Mouse (Mus musculus) fat pad, adult 2 months (tissue): Measurements from ENCODE around the gene Fgfr2.

ENCODE experiments used
- DNase-seq: peaks from one replicate; pipeline ENCODE4 v3.0.0-alpha.2; 2011; ENCODE audit warnings: low read depth, low spot score; ENCODE audit errors: extremely low read depth

The Fgfr2 gene

DNA sequence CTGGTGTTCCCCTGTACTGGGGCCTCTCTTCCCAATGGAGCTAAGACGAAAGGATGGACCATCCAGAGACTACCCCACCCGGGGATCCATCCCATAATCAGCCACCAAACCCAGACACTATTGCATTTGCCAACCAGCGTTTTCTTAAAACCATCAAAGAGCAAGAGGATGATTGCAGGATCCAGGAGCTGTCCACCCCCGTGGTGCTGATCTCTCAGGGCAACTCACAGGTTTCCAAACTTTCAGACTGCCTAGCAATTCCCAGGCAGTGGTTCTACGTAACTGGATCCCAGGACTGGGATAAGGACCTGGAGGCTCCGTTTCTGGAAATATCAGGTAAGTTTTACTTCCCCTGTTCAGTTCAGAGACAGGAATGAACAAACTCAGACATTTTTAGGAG lies 1162.6 kb downstream of the Fgfr2 start:
- DNase-seq, result no peak

DNA sequence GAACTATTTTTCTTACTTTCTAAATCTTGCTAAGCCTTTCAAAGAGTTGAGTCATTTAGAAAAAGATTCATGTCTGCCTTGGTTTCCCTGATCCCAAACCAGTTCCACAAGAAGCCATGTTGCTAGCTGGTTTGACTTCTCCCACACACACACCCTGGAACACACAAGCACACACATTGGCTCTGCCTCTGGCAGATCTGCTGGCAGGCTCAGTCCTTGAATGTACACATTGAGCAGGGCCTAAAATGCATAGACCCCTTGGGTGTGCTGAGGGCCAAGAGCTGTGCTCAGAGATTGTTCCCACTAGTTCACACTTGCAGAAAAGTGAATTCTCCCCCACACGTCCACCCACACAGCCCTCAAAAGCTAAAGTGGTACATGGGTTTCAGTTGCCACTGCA lies 1164.4 kb downstream of the Fgfr2 start:
- no peak for DNase-seq

DNA sequence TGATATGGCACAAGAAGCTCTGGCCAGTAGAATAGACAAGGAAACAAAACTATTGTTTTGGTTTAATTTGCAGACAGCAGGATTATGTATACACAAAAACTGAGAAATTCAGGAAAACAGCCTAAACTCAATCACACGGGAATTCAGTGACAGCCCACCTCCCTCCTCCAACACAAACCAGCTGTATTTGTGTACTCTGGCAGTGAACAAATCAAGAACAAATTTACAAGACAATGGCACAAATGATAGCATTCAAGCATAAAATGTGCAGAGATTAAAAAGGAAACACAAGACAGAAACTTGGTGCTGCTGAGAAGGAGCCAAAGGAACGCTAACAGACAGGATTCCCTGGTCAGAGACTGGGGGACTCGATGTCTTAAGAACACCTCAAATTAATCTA lies 1169.7 kb downstream of the Fgfr2 start:
- no peak for DNase-seq

DNA sequence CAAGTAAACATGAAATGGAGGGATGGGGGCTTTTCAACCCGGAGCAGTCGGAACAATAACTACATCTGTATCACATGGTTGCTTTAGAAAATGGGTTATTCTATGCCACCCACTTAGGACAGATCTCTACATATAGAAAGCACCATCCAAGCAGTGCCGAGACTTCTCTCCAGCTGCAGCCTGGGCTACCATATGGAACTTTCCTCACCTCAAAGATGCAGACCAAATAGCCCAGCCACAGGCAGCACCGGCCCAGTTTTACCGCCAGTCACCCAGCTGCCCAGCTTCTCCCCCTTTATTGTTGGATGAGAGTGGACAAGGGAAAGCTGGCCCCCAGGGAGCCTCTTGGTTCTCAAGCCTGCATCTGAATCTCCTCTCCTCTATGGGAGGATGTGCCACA lies 1172.0 kb downstream of the Fgfr2 start:
- DNase-seq, result no peak

DNA sequence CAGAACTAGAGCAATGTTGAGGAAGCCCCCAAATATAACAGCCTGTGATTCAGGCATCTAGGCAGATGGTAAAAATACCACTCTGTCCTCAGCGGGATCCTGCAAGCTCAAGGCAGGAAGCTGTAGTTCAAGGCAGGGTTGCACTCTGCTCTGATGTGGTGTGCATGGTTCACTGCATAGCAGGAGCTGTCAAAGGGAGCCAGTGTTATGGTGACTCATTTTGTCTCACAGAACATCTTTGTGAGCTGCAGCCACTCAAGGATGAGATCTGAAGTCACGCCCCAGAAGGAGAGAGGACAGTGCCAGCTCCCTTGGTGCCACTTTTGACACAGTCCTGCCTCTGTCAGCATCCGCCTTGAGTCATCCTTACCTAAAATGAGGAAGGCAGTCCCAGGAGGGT lies 1185.5 kb downstream of the Fgfr2 start:
- no peak for DNase-seq

DNA sequence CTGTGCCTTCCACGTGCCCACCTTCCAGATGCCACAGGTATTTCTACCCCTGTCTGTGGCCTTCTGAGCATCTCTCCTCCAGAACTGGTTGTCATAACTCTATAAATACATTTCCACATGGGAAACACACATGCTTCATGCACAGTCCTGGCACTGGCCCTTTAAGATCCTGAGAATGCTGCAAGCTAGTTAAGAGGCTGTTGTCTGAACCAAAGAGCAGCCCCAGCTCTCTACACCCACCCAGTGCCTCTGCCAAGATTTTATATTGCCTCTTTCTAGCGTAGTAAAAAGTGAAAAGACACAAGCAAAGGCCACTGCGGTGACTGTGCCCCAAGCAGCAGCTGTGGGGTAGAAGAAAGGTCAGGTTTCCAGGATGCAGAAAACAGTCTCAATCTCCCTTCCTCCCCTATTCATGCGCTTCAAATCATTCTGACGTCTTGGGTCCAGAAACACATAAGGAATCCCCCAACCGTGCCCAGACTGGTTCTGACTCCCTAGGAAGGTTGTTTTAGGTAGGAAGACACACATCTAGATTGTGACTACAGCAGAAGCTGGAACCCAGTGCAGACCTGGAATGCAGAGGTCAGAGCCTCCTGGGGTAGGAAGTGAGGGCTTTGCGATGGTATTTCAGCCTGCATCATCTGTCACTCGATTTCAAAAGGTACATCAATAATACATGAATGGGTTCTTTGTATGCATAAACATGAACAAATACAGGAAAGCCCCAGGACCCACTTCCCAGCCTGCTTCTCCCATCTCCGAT lies 1195.7 kb downstream of the Fgfr2 start:
- DNase-seq, result no peak

DNA sequence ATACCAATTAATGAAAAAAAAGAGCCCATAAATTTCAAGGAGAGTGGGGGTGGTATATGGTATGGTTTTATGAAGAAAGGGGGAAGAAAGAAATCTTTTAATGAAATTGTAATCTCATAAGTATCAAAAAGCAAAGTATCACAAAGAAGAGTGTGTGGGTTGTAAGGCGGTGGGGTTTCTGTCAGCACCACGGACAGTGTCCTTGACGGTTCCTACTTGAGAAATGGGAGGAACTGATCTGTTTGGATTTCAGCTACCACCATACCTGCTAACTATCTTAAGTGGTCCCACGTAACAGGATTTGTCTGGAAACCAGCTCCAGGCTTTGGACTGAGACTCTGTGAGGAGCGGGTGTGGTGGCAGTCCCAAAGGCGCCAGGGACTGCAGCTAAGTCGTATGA lies 1205.8 kb downstream of the Fgfr2 start:
- no peak for DNase-seq

DNA sequence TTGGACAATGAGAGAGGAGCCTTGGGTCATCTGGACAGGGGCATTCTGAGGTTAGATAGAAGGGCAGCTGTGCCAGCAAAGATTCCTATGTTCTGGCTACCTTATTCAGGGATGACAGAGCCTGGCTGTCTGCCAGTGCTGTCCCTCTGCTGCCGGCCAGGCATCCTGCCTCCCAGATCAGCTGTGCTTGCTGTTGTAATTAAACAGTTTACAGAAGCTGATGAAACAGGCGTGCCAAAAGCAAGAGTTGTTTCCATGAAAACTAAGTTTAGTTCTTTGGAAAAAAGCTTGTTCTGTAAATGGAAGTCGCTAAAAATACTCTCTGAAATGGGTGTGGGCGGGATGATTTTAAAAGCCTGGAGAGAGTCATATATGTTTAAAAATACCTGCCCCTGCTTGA lies 1213.5 kb downstream of the Fgfr2 start:
- no peak for DNase-seq

DNA sequence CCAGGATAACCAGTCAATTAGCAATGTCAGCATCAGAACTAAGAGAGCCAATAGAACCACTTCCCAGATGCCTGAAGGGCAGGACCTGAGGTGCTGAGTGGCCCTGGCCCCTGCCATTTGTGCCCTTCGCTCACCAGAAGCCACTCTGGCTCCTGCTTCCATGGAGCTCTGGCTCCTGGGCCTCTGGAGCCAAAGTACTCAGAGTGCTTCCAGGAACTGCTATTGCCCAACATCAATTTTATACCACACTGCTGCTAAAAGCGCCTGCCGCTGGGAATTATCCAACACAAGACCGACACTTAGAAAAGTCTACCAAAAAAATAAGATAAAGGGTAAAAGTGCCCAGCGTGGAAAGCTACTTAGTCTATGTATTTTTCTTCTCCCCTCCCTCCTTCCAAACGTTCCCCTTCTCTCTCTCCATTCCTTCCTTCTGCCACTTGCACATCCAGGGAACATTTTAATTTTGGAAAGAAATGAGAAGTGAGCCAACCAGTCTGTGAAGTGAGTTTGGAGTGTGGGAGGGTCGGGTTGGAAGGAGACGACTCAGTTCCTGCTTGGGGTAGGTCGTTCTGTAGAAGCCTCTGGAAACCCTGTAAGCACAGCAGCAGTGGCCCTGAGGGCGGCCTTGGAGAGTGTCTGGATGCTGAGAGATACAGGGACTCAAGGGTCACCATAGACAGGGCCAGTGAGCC lies 1216.5 kb downstream of the Fgfr2 start:
- DNase-seq, result no peak

DNA sequence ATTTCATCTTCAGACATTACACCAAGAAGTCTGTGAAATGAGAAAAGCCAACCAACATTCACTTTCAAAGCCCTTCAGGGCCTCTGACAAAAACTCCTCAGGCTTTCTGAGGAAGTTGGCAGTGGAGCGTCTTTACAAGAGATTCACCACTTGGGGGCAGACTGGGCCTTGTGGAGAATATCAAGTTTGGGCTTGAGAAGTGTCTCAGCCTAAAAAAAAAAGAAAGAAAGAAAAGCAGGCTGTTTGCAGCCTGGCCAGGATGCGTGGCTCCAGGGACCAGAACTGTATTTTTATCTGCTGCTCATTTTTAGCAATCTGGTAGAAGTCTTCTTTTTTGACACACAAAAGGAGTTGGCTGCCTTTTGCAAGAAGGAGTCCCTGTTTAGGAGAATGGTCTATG lies 1223.8 kb downstream of the Fgfr2 start:
- DNase-seq, result no peak

DNA sequence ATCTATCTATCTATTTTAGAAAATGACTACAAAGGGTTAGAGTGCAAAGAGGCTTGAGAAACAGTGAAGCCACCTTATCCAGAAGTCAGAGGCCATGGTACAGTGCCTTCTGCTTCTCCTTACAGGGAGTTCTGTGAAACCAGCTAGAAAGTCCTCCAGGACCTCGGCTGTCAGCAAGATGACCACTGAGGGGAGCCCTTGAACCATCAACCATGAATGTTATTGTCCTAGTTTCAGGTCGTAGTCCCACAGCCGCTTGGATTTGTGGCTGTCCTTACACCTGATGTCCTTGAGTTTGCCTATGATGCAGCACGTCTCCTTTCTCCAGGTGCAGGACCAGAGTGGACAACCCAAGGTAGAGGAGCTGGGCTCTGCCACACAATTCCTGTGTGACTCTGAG lies 1225.9 kb downstream of the Fgfr2 start:
- DNase-seq, result no peak

DNA sequence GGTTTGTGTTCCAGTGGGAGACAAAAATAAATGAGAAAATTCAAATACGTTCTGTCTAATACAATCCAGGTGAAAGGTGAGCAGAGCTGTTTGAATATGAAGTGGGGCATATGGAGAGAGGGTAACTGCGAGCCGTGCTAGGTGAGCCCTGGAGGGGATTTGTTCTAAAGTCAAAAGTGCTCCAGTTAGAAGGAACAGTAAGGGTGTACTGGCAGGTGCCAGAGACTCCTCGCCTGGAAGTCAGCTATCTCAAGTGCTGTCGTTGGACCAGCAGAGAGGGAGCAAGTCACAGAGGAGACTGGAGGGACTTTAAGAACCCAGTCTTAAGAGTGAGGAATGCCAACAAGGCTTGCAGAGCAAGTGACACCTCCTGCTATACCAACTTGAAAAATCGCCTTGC lies 1240.3 kb downstream of the Fgfr2 start:
- no peak for DNase-seq

DNA sequence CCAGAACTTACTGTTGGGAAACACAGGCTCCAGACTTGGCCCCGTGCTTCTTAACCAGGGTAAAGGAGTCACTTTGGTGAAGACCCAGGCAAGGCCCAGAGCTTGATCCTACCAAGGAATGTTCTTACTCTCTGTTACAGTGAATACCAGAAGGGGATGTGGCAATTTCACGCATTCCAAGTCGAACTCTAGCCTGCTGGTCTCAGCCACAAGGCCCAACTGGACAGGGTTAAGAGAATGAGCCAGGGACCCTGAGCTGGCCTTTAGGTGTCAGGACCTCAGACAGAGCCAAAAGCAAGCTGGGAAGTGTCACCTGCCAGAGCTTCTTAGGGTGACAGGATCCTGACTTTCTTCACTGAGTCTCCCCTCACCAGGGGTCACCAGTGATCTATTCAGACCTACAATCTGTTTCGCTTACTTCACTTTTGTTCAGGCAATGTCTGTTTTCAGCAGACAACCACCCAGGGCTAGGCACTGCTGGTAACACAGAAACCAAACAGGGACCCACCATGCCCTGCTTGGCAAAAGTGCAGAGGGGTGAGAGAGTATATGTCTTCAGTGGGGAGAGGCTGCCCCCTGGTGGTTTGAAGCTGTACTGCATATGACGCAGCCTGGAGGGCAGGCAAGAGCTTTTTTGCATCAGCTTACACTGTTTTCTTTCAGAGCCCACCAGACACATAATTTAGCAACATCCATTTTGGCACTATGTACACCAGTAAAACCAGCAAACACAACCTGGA lies 1241.1 kb downstream of the Fgfr2 start:
- DNase-seq, result no peak

DNA sequence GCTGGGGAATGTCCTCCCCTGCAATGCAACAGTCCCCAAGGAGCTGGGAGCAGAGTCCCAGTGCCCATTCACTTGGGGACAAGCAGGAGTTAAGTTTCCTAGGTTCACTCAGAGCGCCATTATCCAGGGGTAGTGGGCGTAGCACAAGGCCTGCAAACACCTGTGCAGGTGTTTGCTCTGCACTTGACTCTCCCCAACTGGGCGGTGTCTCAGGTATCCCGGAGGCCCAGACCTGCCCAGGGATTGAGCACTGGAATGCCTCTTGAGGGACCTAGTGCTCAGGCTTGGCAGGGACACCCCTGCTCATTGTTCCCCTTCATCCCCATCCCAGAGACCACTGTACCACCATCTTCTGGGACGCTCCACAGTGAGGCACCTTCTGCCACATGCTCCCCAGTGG lies 1243.0 kb downstream of the Fgfr2 start:
- DNase-seq, result no peak

DNA sequence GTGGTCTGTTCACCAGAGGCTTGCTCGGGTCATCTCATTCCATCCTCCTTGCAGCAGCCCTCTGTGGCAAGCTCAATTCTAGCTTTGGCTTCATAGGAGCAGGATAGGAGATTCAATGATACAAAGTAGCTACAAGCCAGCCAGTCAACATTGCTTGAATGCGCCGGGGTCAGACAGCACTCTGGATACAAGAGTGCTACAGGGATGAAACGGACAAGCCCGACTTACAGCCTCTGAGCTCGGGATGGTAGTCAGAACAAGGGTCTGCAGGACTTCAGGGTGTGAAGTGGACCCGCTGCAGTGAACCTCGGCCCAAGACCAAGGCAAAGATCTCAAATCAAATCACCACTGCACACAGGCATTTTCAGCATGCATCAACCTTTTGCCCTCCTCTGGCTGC lies 1244.3 kb downstream of the Fgfr2 start:
- no peak for DNase-seq

DNA sequence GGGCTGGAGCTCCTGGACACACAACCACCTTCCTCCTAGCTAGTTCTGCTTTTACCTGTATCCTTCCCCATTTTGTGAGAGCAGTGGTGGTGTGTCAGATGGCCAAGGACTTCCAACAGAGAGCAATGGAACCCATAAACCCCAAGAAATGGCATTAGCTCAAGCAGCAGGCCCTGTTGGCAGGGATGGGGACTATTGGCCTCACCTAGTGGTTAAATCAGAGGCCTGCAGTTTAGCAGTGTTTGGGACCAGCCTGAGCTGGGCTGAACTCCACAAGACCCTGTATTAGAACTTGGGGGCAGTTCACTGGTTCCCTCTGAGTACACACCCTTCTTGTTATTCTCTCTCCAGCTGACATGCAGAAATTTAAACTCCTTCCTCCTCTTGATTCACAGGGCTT lies 1262.0 kb downstream of the Fgfr2 start:
- DNase-seq, result no peak

DNA sequence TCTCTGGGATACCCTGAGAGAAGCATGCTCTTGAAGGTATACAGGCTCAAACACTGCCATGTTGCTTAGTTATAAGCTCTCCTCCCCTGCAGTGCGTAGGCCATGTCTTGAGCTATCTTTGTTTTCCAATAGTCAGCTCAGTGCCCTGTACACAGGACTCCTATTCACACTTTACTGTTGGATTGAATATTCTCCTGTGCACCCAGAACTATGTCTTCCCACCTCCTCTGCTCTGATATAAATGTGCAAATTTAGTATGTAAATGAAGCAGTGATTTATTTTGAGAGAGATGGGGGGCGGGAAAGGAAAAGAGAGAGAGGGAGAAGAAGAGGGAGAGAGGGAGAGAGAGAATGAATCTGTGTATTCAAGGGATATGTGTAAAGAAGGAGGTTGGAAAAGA lies 1267.5 kb downstream of the Fgfr2 start:
- DNase-seq, result no peak

DNA sequence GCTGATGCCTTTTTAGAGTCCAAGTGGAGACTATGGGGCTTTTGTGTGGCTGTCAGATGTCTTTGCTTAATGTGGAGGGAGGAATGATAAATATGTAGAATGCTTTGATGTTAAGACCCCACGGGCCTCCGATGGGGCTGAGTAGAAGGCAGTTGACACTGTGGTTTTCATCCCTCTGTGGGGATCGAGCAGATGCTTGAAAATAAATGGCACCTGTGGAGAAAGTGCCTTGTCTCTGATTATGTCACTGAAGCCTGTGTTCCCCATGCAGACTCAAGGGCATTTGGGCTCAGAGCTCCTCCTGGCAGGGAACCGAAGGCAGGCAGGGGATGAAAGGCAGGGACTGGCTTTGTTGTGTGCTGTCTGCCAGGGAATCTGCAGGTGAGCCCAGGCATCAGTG lies 1272.6 kb downstream of the Fgfr2 start:
- no peak for DNase-seq

DNA sequence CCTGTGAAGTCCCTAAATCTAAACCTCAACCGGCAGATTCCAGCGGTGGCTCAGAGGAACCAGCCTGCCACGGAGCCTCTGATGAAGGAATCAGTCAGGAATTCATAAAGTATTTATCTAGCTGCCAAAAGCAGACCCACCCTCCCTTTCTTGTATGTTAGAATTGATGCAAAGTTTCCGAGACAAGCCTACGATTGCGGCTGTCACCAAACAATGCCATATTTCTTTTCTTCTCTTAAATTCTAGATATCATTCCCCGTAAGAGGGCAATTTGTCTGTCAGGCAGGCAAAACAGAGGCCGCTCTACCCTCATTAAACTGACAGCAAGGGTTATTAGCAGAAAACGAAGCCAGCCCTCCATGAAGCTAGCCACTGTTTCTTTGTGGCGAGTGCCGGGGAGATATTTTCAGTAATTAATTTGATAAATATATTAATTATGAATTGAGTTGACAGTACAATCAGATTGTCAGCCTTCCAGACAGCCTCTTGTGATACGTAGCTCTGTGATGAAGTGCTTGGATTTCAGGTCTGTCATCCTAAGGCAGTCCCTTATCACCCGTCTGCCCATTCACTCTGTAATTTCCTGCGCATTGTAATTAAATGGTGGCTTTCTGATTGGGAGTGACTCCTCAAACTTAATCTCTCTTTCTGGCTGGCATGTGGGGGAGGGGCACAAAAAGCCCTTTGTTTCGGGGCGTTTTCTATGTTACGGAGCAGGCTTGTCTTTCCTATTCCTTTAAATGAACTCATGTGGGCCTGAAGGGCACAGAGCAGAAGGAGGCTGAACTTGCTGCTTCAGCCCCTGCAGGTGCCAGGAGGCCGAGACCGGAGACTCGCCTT lies 1276.9 kb downstream of the Fgfr2 start:
- DNase-seq, result no peak

DNA sequence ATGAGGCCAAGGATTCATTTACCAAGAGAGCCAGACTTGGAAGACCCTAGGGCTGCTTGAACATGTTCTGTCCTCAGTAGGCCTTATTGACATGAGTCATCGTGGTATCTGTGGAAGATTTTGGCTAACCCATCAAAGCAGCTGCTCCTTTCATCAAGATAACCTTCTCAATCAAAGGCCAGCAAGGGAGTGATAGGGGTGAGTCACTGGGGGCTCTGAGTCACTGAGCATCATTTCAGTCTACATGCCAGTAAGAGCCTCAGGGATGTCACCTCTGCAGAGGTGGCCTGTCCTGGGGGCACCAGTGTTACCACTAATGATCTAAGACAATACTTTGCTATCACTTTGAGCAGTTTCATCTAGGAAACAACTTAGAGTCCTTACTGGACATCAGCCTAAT lies 1292.9 kb downstream of the Fgfr2 start:
- no peak for DNase-seq

DNA sequence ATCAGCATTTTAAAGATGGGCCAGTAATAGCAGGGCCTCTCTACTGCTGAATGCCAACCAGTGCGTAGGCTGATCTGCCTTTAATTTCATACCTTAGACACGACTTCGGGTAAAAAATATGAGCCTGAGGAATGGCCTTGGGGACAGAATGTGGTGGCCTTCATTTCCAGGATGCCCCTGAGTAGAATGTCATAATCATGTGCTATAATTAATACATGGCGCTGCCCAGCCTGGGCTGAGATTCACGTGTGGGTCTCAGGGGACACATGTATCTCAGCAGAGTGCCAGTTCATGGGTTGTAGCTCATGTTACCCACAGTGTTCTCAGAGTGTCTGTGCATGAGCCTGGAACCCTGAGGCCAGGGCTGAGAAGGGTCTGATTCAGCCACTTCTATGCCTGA lies 1296.3 kb downstream of the Fgfr2 start:
- DNase-seq, result no peak
